Mouse (Mus musculus): Measurements from ENCODE around the gene Rprd1b. TPM values are rescaled to one million over a fixed set of nuclear protein-coding genes. Genes with fewer than 3 reads are reported as not detected.

Rprd1b gene
- polyA plus RNA-seq, 1 experiment from 2014 or later: 45.5 TPM

DNA sequence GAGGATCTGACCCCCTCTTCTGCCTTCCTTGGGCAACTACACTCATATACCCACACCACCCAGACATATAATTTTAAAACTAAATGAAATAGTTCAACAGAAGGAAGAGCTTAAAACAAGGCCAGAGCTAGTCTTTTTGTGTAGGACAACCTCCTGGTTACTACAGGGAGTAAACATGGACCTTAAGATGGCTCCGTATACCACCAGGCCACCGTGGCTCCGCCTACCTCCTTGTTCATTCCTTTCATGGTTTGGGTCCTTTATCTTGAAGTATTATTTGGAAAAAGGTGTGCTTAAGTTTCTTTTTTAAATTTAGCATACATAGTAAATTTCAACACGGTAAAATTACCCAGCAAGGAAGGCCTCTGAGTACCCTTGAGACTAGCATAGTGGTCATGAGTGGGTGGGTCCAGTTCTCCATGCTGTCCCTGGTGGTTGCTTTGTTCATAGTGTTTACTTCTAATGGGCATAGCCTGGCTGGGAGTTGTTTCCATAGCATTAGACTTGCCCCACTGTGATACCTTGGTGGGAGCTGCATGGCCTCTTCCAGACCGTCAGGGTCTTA, 39.0 kb downstream of the Rprd1b start:
- H3K4me2 ChIP-seq (replicated peaks): no peak overlapping the region
- WGBS: 94% methylated on average over 5 of the region's 5 CpGs
- H3K4me3 ChIP-seq: no peak overlapping the region
- no peaks in the 10 kb centered on the region for H3K27me3 ChIP-seq (replicated peaks)
- H3K9ac ChIP-seq: no peak overlapping the region
- no peaks in the 10 kb centered on the region for H3K9me3 ChIP-seq
- H3K4me1 ChIP-seq: no peaks in the 10 kb centered on the region
- H3K36me3 ChIP-seq: peaks cover 44% of the 10 kb centered on the region
- no peak overlapping the region for H3K27ac ChIP-seq
- no peak for ATAC-seq (ENCODE audit: low FRiP score, low read depth)

DNA sequence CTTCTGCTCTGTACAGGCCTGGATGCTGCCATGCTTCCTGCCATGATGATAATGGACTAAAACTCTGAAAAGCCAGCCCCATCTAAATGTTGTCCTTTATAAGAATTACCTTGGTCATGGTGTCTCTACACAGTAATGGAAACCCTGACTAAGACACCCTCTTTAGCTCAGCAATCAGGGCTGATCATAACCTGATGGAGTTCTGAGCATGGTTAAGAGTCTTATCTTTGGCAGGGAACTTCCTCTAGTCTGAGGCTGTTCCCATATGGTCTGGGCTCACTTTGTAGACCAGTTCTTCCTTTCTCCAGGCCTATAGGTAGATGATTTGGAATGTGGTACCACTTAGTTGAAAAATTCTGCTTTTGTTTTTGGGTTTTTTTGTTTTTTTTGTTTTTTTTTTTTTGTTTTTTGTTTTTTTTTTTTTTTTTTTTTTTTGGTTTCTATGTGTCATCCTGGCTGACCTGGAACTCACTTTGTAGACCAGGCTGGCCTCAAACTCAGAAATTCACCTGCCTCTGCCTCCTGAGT, 40.2 kb downstream of the Rprd1b start:
- Histone ChIP-seq H3K9me3 (no peaks in the 10 kb centered on the region), H3K4me3 (no peak overlapping the region), H3K27ac (no peak overlapping the region), H3K4me2 (replicated peaks) (no peak overlapping the region), H3K27me3 (replicated peaks) (no peaks in the 10 kb centered on the region), H3K4me1 (no peaks in the 10 kb centered on the region), H3K9ac (no peak overlapping the region), H3K36me3 (peaks cover 53% of the 10 kb centered on the region)
- ATAC-seq (ENCODE audit: low FRiP score, low read depth): no peak

DNA sequence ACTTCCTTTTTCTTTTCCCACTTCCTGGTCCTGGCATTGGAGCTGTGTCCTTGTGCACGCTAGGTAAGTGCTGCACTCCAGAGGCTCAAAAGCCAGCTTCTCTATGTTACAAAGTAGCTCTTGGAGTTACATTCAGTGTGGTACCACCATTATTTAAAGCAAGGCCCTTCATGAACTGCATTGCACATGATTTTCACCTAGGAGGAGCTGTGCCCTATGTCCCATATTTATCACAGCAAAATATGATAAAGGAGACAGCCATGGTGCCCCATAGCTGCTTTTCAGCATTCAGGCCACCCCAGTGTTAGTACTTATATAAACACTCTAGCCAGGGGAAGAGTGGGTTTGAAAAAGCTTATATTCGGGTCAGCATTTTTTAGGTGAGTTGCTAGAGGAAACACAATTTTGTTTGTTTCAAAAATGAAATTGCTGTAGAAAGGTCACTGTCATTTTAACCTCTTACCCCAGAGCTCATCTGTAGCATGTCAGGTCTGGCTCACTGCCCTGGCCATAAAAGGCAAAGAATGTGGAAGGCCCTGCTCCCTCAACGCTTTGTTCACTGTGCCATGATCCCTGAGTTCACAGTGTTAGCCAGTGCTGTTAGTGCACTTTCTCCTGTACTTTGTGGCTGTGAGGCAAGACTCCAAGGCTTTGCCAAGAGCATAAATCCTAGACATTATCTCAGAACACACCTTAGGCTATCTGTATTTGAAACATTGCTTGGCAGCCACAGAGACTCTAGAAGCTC, 42.8 kb downstream of the Rprd1b start:
- H3K27ac ChIP-seq: no peak overlapping the region
- peaks cover 70% of the 10 kb centered on the region for H3K36me3 ChIP-seq
- no peaks in the 10 kb centered on the region for H3K27me3 ChIP-seq (replicated peaks)
- WGBS: 85% methylated on average over 3 of the region's 3 CpGs
- no peak for ATAC-seq (ENCODE audit: low FRiP score, low read depth)
- no peak overlapping the region for H3K4me2 ChIP-seq (replicated peaks)
- no peak overlapping the region for H3K9ac ChIP-seq
- no peak overlapping the region for H3K4me3 ChIP-seq
- no peaks in the 10 kb centered on the region for H3K9me3 ChIP-seq
- no peaks in the 10 kb centered on the region for H3K4me1 ChIP-seq

DNA sequence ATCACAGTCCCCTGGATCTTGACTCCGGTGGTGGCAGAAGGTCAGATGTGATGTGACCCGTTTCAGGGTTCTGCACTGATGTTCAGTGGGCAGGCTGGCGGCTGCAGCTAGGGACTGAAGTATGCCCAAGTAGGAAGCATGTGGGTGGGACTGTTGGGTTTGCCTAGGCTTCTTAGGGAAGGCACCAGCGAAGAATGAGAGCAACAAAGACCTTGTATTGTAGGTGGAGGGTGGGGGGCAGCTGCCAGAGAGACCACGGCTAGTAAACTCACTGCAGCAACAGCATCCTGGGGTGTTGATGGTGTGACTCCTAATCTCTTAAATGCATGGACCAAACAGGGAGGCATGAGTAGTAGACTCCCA, 43.3 kb downstream of the Rprd1b start:
- Histone ChIP-seq H3K9me3 (no peaks in the 10 kb centered on the region), H3K4me2 (replicated peaks) (no peak overlapping the region), H3K9ac (no peak overlapping the region), H3K36me3 (peaks cover 75% of the 10 kb centered on the region), H3K4me3 (no peak overlapping the region), H3K4me1 (no peaks in the 10 kb centered on the region), H3K27ac (no peak overlapping the region), H3K27me3 (replicated peaks) (no peaks in the 10 kb centered on the region)
- ATAC-seq (ENCODE audit: low FRiP score, low read depth): no peak
- WGBS: 87% methylated on average over 5 of the region's 5 CpGs

DNA sequence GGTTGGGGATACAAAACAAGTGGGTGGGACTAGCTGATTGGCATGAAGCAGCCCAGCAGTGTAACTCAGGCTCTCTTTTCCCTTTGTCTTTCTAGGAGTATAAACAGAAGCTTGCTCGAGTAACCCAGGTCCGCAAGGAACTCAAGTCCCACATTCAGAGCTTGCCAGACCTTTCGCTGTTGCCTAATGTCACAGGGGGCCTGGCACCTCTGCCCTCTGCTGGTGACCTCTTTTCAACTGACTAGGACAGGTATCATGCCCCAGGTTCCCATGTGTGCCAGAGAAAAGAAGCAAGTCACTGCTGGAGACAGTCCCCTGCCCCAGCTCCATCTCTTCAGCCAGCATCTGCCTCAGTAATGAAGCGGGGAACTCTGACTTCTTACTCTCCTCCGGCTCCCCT, 46.5 kb downstream of the Rprd1b start:
- H3K27me3 ChIP-seq (replicated peaks): no peaks in the 10 kb centered on the region
- no peak overlapping the region for H3K4me2 ChIP-seq (replicated peaks)
- no peak overlapping the region for H3K9ac ChIP-seq
- no peak overlapping the region for H3K4me3 ChIP-seq
- H3K27ac ChIP-seq: no peak overlapping the region
- no peaks in the 10 kb centered on the region for H3K9me3 ChIP-seq
- WGBS: 88% methylated on average over 5 of the region's 5 CpGs
- ATAC-seq (ENCODE audit: low FRiP score, low read depth): no peak
- no peaks in the 10 kb centered on the region for H3K4me1 ChIP-seq
- H3K36me3 ChIP-seq: peaks cover 72% of the 10 kb centered on the region

DNA sequence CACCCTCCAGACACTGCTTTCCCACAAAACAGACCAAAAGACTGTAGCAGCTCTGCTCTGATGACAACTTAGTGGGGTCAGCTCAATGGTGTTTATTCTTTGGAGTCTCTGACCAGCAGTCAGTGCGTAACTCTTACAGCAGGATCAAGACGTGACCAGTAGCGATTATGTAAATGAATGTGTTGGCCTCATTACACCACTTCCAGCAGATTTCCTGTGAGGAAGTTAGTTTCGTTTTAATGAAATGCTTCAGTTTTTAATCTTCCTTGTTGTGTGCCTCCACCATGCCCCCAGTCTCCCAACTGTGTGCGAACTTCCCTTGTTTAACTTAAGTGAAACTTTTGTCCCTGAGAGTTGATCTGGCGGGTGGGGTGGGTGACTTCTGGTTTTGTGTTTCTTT, 48.4 kb downstream of the Rprd1b start:
- Histone ChIP-seq H3K4me3 (no peak overlapping the region), H3K9me3 (no peaks in the 10 kb centered on the region), H3K27me3 (replicated peaks) (no peaks in the 10 kb centered on the region), H3K36me3 (peaks cover 55% of the 10 kb centered on the region), H3K9ac (no peak overlapping the region), H3K4me1 (no peaks in the 10 kb centered on the region), H3K27ac (no peak overlapping the region), H3K4me2 (replicated peaks) (no peak overlapping the region)
- ATAC-seq (ENCODE audit: low FRiP score, low read depth): no peak
- 91% methylated on average over 6 of the region's 6 CpGs for WGBS

DNA sequence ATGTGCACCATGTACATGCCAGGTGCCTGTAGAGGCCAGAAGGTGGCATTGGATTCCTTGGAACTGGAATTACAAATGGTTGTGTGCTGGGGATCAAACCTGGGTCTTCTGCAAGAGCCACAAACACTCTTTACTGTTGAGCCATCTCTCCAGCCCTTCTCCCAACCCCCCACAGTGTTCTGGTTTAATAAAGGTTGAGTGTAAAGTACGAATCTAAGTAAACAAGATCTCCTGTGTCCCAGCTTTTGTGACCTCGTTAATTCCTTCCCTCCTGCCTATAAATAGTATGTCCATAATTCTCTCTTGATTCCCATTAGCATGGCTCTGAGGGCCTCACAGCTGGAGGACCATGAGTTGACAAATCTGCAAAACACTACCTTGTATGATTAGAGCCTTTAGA, 49.7 kb downstream of the Rprd1b start:
- ATAC-seq (ENCODE audit: low FRiP score, low read depth): no peak
- no peak overlapping the region for H3K4me3 ChIP-seq
- no peak overlapping the region for H3K4me2 ChIP-seq (replicated peaks)
- no peaks in the 10 kb centered on the region for H3K9me3 ChIP-seq
- H3K4me1 ChIP-seq: no peaks in the 10 kb centered on the region
- H3K9ac ChIP-seq: no peak overlapping the region
- H3K27ac ChIP-seq: no peak overlapping the region
- no peaks in the 10 kb centered on the region for H3K27me3 ChIP-seq (replicated peaks)
- peaks cover 42% of the 10 kb centered on the region for H3K36me3 ChIP-seq
- 74% methylated on average over 2 of the region's 2 CpGs for WGBS

DNA sequence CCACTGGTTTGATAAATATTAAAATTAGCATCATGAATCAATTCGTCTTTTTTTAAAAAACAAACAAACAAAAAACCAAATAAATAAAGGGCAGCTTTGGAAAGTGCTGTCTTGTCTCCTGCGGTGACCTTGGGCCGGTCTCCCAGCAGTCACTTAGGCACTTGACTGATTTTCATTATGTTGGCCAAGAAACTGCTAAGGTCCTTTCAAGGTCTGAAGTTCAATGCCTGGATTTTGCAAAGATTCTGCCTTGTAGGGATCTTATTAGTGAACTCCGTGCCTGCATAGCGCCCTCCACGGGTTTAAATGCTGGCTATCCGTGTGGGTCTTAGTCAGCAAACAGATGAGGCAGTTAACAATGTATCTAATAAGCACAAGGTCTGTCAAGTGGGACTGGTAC, 50.7 kb downstream of the Rprd1b start:
- Histone ChIP-seq H3K9me3 (no peaks in the 10 kb centered on the region), H3K36me3 (peaks cover 35% of the 10 kb centered on the region), H3K4me3 (no peak overlapping the region), H3K4me1 (no peaks in the 10 kb centered on the region), H3K27me3 (replicated peaks) (no peaks in the 10 kb centered on the region), H3K4me2 (replicated peaks) (no peak overlapping the region), H3K9ac (no peak overlapping the region), H3K27ac (no peak overlapping the region)
- WGBS: 82% methylated on average over 7 of the region's 7 CpGs
- no peak for ATAC-seq (ENCODE audit: low FRiP score, low read depth)

DNA sequence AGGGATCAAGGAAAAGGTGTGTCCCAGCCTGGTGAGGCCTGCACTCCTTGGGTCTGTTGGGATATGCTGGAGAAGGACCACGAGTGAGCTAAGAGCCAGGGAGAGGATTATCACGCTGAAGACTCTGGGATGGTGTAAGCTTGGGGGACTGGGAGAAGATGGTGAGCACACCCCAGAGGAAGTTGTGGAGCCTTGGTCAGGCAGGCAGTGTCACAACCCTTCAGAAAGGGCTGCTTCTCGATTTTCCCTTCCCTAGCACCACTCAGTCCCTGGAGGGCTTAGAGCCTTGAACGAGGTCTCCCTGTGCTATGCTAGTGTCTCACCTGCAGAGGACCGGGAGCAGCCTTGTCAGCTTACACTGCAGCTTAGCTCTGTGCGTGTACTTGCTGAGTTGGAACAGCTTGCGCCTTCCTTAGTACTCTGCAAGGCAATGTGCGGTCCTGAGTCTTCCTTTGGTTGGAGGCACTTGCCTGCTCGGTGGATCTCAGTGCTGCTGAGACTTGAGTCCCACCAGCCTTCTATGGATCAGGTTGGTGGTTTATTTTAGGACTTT, 51.6 kb downstream of the Rprd1b start:
- no peaks in the 10 kb centered on the region for H3K9me3 ChIP-seq
- WGBS: 72% methylated on average over 9 of the region's 9 CpGs
- no peaks in the 10 kb centered on the region for H3K27me3 ChIP-seq (replicated peaks)
- H3K4me3 ChIP-seq: no peak overlapping the region
- H3K4me1 ChIP-seq: no peaks in the 10 kb centered on the region
- no peak overlapping the region for H3K27ac ChIP-seq
- no peak overlapping the region for H3K9ac ChIP-seq
- peaks cover 29% of the 10 kb centered on the region for H3K36me3 ChIP-seq
- H3K4me2 ChIP-seq (replicated peaks): no peak overlapping the region
- ATAC-seq (ENCODE audit: low FRiP score, low read depth): no peak

DNA sequence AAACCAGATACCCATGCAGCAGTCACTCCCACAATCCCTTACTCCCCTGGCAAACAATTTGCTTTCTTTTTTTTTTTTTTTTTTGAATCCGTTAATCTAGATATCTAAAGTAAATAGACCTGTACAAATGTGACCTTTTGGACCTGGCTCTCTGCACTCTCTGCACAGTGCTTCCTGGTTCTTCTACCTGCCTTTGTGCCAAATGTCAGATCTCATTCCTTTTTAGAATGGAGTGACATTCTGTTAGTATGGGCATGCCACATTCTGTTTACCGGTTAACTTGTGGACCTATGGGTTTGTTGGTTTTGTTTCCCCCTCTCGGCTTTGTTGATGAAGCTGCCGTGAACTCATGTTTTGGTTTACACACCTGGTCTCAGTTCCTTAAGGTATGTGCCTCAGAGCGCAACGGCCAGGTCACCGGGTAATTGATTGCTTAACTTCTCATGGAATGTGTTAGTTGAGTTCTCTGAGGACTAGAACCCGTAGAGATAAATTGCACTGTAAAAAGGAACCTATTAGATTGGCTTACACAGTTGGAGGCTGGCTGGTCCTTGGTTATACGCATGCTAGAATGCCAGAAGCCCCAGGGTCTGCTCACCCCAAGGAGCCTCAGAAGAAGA, 52.4 kb downstream of the Rprd1b start:
- H3K9me3 ChIP-seq: no peaks in the 10 kb centered on the region
- no peak overlapping the region for H3K27ac ChIP-seq
- no peaks in the 10 kb centered on the region for H3K4me1 ChIP-seq
- ATAC-seq (ENCODE audit: low FRiP score, low read depth): no peak
- H3K27me3 ChIP-seq (replicated peaks): no peaks in the 10 kb centered on the region
- 90% methylated on average over 9 of the region's 9 CpGs for WGBS
- peaks cover 21% of the 10 kb centered on the region for H3K36me3 ChIP-seq
- no peak overlapping the region for H3K4me3 ChIP-seq
- H3K4me2 ChIP-seq (replicated peaks): no peak overlapping the region
- H3K9ac ChIP-seq: no peak overlapping the region

DNA sequence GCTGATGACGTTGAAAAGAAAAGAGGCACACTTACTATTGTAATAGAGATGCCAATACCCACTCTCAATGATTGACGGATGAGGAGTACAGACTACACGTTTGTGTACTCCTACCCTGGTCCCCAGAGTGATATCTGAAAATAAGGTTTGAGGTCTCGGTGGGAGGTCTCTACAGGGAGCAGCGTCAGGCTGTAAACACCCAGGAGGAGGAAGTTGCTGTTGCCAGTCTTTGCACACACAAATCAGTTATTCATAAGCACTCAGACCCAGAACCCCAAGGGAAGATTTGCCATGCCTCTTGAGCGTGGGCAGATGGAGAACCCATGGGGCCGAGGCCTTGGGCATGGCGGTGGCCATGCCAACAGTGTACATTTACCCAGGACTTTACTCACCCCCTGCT, 56.2 kb downstream of the Rprd1b start:
- Histone ChIP-seq H3K9ac (no peak overlapping the region), H3K36me3 (no peaks in the 10 kb centered on the region), H3K4me3 (no peak overlapping the region), H3K27ac (no peak overlapping the region), H3K4me2 (replicated peaks) (no peak overlapping the region), H3K9me3 (no peaks in the 10 kb centered on the region), H3K4me1 (no peaks in the 10 kb centered on the region), H3K27me3 (replicated peaks) (no peaks in the 10 kb centered on the region)
- ATAC-seq (ENCODE audit: low FRiP score, low read depth): no peak
- WGBS: 74% methylated on average over 8 of the region's 8 CpGs

DNA sequence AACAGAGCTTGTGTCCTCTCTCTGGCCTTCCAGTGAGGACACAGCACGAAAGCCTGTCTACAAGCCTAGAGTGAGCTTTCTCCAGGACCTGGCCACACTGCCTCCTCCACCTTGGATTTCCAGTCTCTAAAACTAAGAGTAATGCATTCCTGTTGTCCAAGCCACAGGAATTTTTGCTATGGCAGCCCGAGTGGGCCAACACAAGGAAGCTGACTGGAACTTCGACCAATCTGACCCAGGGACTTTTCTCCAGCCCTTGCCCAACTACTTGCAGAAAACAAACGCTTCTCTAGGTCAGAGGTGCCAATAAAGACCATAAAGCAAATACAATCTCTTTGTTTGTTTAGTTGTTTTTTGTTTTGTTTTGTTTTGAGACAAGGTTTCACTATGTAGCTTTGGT, 61.8 kb downstream of the Rprd1b start:
- WGBS: 83% methylated on average over 4 of the region's 4 CpGs

More for the DNA sequence above, 61.8 kb downstream of the Rprd1b start:
- Histone ChIP-seq H3K36me3 (no peaks in the 10 kb centered on the region), H3K4me1 (peaks cover 7% of the 10 kb centered on the region; the same call in 1 of the 2 replicates), H3K27me3 (replicated peaks) (no peaks in the 10 kb centered on the region), H3K9ac (no peak overlapping the region), H3K4me3 (no peak overlapping the region), H3K27ac (no peak overlapping the region), H3K9me3 (no peaks in the 10 kb centered on the region), H3K4me2 (replicated peaks) (no peak overlapping the region)
- no peak for ATAC-seq (ENCODE audit: low FRiP score, low read depth)
